Mouse (Mus musculus) liver, embryonic 18 days (tissue): ENCODE results near the gene A430078G23Rik. TPM values are rescaled to one million over a fixed set of nuclear protein-coding genes. Genes with fewer than 3 reads are reported as not detected.

Source experiments
- polyA plus RNA-seq: library from polyadenylated mRNA; depleted of rRNA; stranded (reverse); fragments of >200 nt; gene quantifications from 2 replicates; pipeline ENCODE4 v1.2.3, GENCODE M21; 2012; rRNA removed

A430078G23Rik gene
- polyA plus RNA-seq, result 0.89 and 1.3 TPM in 2 replicates

DNA sequence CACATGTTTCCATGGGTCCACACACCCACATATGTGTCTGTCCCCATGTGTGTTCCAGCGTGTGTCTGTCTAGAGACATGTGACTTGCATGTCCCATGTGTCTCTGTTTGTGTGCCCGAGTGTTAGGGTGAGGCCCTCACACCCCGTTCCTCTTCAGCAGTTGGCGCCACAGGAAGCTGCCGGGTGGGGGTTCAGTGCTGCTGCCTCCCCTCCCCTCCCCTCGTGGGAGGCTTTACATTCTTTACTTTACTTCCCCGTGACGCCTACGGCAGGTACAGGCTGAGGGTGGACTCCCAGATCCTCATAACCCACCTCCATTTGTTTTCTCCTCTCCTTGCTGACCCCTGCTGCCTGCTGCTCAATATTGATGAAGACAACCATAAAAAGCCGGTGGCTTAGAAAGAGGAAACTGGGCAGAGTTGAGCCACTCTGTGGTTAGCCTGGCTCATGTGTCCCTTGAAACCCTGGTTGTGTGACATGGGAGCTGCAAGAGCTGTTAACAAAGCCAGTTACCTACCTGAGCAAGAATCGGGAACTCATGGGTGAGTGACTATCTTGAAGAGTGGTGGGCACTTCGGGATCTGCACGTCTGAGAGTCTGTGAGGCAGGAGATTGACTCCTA lies at the start of gene A430078G23Rik:
Gene A430078G23Rik (plus strand): TSS at position 227 of the 622 bp plus-strand sequence.

GRCm38 (mm10) chr8:3392771-3393710 lies 39.8 kb downstream of the A430078G23Rik start, which contains the start of gene Arhgef18:
Gene Arhgef18 (plus strand): TSS chr8:3393006.

Other genes with a start within 250 kb of the A430078G23Rik start
- gene Insr, start 73.8 kb upstream of the A430078G23Rik start, polyA plus RNA-seq, result 9.5 and 11.7 TPM in 2 replicates
- 5.3 and 6.6 TPM in 2 replicates for gene Arhgef18, start 39.6 kb downstream of the A430078G23Rik start, polyA plus RNA-seq
- 10.3 and 11.4 TPM in 2 replicates for gene Pex11g, start 114.3 kb downstream of the A430078G23Rik start, polyA plus RNA-seq
- not detected in 2 replicates for gene Tex45, start 117.4 kb downstream of the A430078G23Rik start, polyA plus RNA-seq
- gene Zfp358, start 139.7 kb downstream of the A430078G23Rik start, polyA plus RNA-seq, result 8.1 and 9.2 TPM in 2 replicates
- 33.2 and 36.6 TPM in 2 replicates for gene Mcoln1, start 147.0 kb downstream of the A430078G23Rik start, polyA plus RNA-seq
- 9.6 and 10.9 TPM in 2 replicates for gene Pnpla6, start 162.0 kb downstream of the A430078G23Rik start, polyA plus RNA-seq
- 7.4 and 9.2 TPM in 2 replicates for gene C330021F23Rik, start 214.6 kb downstream of the A430078G23Rik start, polyA plus RNA-seq
- gene Camsap3, start 233.9 kb downstream of the A430078G23Rik start, polyA plus RNA-seq, result 7.4 and 9.1 TPM in 2 replicates